Mouse (Mus musculus) neural tube, embryonic 11.5 days (tissue): ENCODE results near the gene Lrrfip1. TPM values are rescaled to one million over a fixed set of nuclear protein-coding genes. Genes with fewer than 3 reads are reported as not detected.

Experiments
- ATAC-seq: fragments of 200-750 bp; cut with Nextera tagmentation; 2 replicates; pipeline ENCODE4 v1.8.0; 2017; ENCODE audit warnings: moderate number of reproducible peaks, mild to moderate bottlenecking, moderate TSS enrichment, moderate library complexity; ENCODE audit not compliant: insufficient read depth, low FRiP score, low TSS enrichment
- DNase-seq: peaks from one replicate; pipeline ENCODE4 v3.0.0-alpha.2; 2015; ENCODE audit warnings: low spot score
- H3K27ac ChIP-seq: fragments of 300-500 bp; sonication (generic); 2 replicates; pipeline ENCODE4 v1.5.1; 2014; ENCODE audit warnings: low read depth, mild to moderate bottlenecking, low read length
- H3K27me3 ChIP-seq: fragments of 300-500 bp; sonication (generic); 2 replicates; pipeline ENCODE4 v1.6.1; 2014; ENCODE audit warnings: mild to moderate bottlenecking, low read length, mixed read lengths; ENCODE audit not compliant: control insufficient read depth, insufficient read depth
- H3K36me3 ChIP-seq: fragments of 300-500 bp; sonication (generic); 2 replicates; pipeline ENCODE4 v1.6.1; 2014; ENCODE audit warnings: mild to moderate bottlenecking, low read length, moderate library complexity, mixed read lengths; ENCODE audit not compliant: control insufficient read depth, insufficient read depth
- H3K4me1 ChIP-seq: fragments of 300-500 bp; sonication (generic); 2 replicates; pipeline ENCODE4 v1.6.1; 2014; ENCODE audit warnings: low read length, mixed read lengths; ENCODE audit not compliant: control insufficient read depth, insufficient read depth
- H3K4me2 ChIP-seq: fragments of 300-500 bp; sonication (generic); 2 replicates; pipeline ENCODE4 v1.6.1; 2014; ENCODE audit warnings: low read depth, mild to moderate bottlenecking, moderate library complexity
- H3K4me3 ChIP-seq: fragments of 300-500 bp; sonication (generic); 2 replicates; pipeline ENCODE4 v1.5.1; 2014; ENCODE audit warnings: low read depth, low read length
- H3K9ac ChIP-seq: fragments of 300-500 bp; sonication (generic); 2 replicates; pipeline ENCODE4 v1.6.1; 2014; ENCODE audit warnings: mild to moderate bottlenecking, low read length
- H3K9me3 ChIP-seq: fragments of 300-500 bp; sonication (generic); 2 replicates; pipeline ENCODE4 v1.6.1; 2016; ENCODE audit warnings: low read length; ENCODE audit not compliant: control insufficient read depth
- WGBS: fragments of 180-500 bp; shearing (Covaris S2); extraction: QIAGEN DNeasy Blood & Tissue Kit; methylation state at CpG from one replicate; pipeline ENCODE4 v1.1.7; 2014; 5-methylcytosine and 5-hydroxymethylcytosine counted together
- polyA plus RNA-seq: library from polyadenylated mRNA; unstranded; fragments of >200 nt; fragmentation: Nextera tagmentation; extraction: Ambion mirVana; gene quantifications from 2 replicates; pipeline ENCODE4 v1.2.1, GENCODE M21; 2014

Gene Lrrfip1
- polyA plus RNA-seq, 1 experiment from 2014 or later: 26.9 TPM

DNA sequence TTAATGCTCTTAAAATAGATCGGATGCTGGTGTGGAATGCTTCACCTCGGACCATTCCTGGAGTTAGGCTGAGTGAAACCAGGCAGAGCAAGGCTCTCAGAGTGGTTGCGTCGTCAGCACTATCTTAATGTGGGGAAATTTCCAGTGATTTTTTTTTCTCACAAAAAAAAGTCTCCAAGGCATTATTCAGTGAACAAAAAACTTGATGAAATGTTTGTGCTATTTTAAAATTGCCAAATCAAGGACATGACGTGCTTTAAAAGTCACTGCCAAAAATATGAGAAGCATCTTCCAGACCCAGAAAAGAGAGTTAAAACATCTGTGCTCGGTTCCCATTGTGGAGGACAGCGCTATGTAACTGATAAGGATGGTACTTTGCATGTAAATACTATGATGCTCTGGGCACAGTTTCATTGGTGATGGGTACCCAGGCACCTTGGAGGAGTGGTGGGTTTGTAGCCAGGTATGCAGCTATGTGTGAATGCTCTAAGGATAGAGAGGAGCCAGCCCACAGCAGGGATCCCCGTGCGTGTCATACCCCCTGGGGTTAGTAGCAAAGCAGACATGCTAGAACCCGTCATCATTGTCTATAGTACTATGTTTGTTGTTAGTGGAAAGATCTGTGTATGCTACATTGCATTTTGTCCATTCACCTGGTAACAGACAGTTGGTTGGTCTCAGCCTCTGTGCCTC lies 17.8 kb upstream of the Lrrfip1 start:
- no peak overlapping the region for H3K4me2 ChIP-seq
- H3K36me3 ChIP-seq: no peaks in the 10 kb centered on the region
- H3K27me3 ChIP-seq: no peaks in the 10 kb centered on the region
- DNase-seq (no peak), ATAC-seq (no peak)
- 87% methylated on average over 10 of the region's 10 CpGs for WGBS
- H3K9me3 ChIP-seq: no peaks in the 10 kb centered on the region
- H3K4me1 ChIP-seq: peaks cover 3% of the 10 kb centered on the region
- H3K9ac ChIP-seq: no peak overlapping the region
- H3K27ac ChIP-seq: no peak overlapping the region
- H3K4me3 ChIP-seq: no peak overlapping the region

DNA sequence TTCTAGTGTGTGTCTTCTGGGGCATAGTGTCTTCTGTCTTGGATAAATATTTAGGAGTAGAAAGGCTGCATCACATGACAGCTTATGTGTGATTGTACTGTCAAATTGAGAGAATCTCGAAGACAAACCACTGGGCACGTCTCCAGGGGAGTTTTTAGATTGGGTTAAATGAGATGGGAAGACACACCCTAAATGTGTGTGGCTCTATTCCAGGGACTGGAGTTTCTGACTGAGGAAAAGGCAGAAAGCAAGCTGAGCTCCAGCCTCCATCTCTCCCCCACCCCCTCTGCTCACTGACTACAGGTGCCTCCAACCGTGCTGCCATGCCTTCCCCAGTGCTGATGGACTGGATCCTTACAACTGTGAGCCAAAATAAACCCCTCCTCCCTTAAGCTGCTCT lies 17.2 kb upstream of the Lrrfip1 start:
- no peak for DNase-seq
- Histone ChIP-seq H3K36me3 (no peaks in the 10 kb centered on the region), H3K9ac (no peak overlapping the region), H3K27me3 (no peaks in the 10 kb centered on the region), H3K9me3 (no peaks in the 10 kb centered on the region), H3K27ac (no peak overlapping the region), H3K4me1 (no peaks in the 10 kb centered on the region), H3K4me3 (no peak overlapping the region), H3K4me2 (no peak overlapping the region)
- WGBS: 80% methylated on average over 3 of the region's 3 CpGs
- no peak for ATAC-seq

DNA sequence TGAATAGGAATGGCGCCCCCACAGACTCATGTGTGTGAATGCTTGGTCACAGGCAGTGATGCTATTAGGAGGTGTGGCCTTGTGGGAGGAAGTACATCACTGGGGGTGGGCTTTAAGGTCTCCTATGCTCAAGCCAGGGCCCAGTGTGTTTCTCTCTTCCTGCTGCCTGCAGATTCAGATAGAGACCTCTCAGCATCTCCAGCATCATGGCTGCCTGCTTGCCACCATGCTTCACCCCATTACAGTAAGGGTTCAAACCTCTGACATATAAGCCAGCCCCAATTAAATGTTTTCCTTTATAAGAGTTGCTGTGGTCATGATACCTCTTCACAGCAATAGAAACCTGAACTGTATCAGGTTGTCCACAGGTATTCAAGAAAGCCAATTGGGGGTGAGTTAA lies 2.6 kb upstream of the Lrrfip1 start:
- H3K4me1 ChIP-seq: peaks cover 11% of the 10 kb centered on the region
- H3K27me3 ChIP-seq: no peaks in the 10 kb centered on the region
- 89% methylated on average over 1 of the region's 1 CpGs for WGBS
- no peak overlapping the region for H3K4me3 ChIP-seq
- H3K9me3 ChIP-seq: no peaks in the 10 kb centered on the region
- no peak for ATAC-seq
- no peak for DNase-seq
- no peaks in the 10 kb centered on the region for H3K36me3 ChIP-seq
- H3K9ac ChIP-seq: no peak overlapping the region
- no peak overlapping the region for H3K27ac ChIP-seq
- H3K4me2 ChIP-seq: no peak overlapping the region

DNA sequence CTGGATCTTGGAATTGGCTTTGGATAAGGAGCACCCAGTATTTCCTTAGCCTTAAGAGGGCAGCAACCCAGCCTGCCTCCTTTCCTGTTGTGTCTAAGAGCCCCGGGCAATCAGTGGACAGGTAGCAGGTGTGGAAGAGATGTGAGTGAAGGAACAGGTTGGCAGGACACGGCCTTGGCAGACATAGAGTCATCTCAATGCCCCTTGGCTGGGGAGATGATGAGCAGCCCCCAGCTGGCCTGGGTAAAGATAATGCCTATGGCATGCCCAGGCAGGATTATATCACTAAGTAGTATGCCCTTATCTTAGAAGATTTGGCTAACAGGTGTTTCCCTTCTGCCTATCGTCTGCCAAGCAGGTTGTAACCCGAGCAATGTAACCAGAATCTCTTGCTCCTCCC lies 1.4 kb upstream of the Lrrfip1 start:
- Histone ChIP-seq H3K27ac (no peak overlapping the region), H3K36me3 (no peaks in the 10 kb centered on the region), H3K4me2 (no peak overlapping the region), H3K4me3 (no peak overlapping the region), H3K4me1 (peaks cover 11% of the 10 kb centered on the region), H3K27me3 (no peaks in the 10 kb centered on the region), H3K9me3 (no peaks in the 10 kb centered on the region), H3K9ac (no peak overlapping the region)
- WGBS: 76% methylated on average over 4 of the region's 4 CpGs
- DNase-seq (no peak), ATAC-seq (no peak)

DNA sequence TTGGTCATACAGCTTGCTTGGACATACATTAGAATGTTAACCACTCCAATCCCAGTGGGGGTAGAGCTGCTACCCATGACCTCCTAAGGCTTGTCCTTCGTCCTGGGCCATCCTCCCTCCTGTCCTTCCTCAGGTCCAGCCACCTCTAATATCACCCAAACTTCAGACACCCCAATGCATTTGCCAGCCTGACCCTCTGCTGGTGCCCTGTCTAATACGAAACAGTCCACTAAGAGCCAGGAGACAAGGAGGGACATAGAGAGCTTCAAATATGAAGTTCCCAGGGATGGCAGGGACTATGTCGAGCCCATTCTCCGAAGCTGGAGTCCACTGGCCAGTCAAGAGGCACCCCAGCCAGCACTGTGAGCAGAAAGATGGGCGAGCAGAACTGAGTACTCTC lies 896 bp upstream of the Lrrfip1 start:
- 87% methylated on average over 5 of the region's 5 CpGs for WGBS
- no peaks in the 10 kb centered on the region for H3K36me3 ChIP-seq
- ATAC-seq: no peak
- no peak overlapping the region for H3K9ac ChIP-seq
- H3K9me3 ChIP-seq: no peaks in the 10 kb centered on the region
- H3K27me3 ChIP-seq: no peaks in the 10 kb centered on the region
- peaks cover 11% of the 10 kb centered on the region for H3K4me1 ChIP-seq
- DNase-seq: no peak
- H3K4me2 ChIP-seq: no peak overlapping the region
- no peak overlapping the region for H3K4me3 ChIP-seq
- H3K27ac ChIP-seq: no peak overlapping the region

DNA sequence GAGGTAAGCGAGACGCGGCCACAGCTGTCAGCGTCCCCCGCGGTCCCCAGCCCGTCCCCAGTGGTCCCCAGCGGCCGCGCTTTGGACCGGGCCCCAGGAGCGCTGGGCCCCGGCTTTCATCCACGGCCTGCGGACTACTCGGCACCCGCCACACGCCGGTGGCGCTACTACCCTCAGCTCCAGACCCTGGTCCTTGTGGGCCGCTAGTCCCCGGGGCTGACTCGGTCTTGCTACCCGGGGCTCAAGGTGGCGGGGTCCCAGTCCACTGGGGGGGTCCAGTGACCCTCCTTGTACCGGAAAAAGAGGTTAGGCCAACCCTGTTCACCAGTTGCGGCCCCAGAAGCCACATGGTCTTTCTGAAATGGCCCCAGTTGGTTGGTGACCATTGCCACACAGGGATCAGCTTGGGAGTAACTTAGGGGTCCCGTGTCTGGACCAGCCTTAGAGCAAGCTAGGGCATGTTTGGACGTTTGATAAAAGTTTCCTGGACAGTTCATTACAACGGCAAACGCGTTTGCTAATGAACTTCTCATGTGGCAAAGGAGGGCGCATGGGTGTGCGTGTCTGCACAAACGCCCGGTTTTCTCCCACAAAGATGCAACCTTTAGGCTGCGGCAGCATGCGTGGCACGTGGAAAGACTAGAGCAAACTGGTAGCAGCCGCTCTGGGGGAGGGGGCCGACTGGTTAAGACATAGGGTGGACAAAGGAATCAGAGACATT lies 514 bp downstream of the Lrrfip1 start:
- no peaks in the 10 kb centered on the region for H3K36me3 ChIP-seq
- peak overlapping the region; percentile 98 for H3K4me2 ChIP-seq
- peak; percentile 70 for ATAC-seq
- no peaks in the 10 kb centered on the region for H3K27me3 ChIP-seq
- peaks cover 11% of the 10 kb centered on the region for H3K4me1 ChIP-seq
- H3K4me3 ChIP-seq: peak overlapping the region; percentile 62
- H3K9ac ChIP-seq: peak overlapping the region; percentile 70
- no peaks in the 10 kb centered on the region for H3K9me3 ChIP-seq
- H3K27ac ChIP-seq: no peak overlapping the region
- 2% methylated on average over 39 of the region's 41 CpGs for WGBS
- DNase-seq: peak; percentile 68

DNA sequence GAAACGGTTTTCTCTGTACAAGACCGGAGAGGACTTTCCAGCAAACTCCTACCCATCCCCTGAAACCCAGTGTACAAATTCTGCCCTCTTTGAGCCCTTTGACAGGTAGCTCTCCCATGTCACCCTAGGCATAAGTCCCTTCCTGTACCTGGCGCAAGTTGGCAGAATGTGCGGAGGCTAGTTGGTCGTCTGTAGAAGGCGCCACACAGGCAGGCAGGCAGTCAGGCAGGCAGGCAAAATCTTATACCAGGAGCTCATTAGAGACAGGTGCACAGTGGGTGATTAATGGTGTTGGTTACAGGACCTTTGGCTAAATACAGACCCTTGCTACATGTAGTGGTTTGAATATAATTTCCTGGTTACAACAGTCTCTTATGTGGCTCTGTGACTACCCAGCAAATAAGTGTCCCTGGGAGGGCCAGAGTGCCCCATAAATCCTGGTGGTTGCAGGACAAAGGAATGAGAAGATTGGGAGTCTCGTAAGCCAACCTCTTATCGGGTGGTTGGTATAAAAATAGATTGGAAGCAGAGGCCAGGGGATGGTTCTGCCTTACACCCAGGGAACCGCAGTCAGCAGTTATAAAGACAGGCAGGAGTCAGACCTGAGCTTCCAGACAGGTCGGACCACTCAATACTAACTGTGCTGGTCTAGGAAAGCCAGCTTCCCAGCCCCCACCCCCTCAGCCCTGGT lies 1.5 kb downstream of the Lrrfip1 start:
- peaks cover 11% of the 10 kb centered on the region for H3K4me1 ChIP-seq
- no peaks in the 10 kb centered on the region for H3K36me3 ChIP-seq
- H3K27ac ChIP-seq: no peak overlapping the region
- H3K4me3 ChIP-seq: no peak overlapping the region; the same call in 1 of the 2 replicates
- DNase-seq (no peak), ATAC-seq (no peak; the same call in 1 of the 2 replicates)
- H3K9ac ChIP-seq: no peak overlapping the region
- H3K4me2 ChIP-seq: peak overlapping the region; percentile 98; the same call in 1 of the 2 replicates
- 71% methylated on average over 10 of the region's 10 CpGs for WGBS
- no peaks in the 10 kb centered on the region for H3K27me3 ChIP-seq
- no peaks in the 10 kb centered on the region for H3K9me3 ChIP-seq

DNA sequence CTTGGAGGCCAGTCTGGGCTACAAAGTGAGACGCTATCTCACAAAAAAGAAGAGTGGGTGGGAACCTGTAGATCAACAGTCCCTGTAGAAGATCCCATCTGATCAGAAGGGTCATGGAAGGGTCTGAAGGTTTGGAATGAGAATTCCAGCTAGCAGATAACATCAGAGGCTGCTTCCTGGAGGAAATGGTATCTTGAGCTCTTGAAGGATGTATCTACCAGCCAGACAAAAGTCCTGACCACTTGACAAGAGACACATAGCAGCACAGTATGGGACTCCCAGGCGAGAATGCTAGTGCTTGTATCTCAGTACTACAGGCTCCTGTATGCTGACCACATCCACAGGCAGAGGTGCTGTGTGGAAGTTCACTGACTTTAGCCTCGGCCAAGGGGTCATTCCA lies 2.6 kb downstream of the Lrrfip1 start:
- no peak overlapping the region for H3K4me3 ChIP-seq
- no peaks in the 10 kb centered on the region for H3K36me3 ChIP-seq
- peaks cover 11% of the 10 kb centered on the region for H3K4me1 ChIP-seq
- no peak overlapping the region for H3K4me2 ChIP-seq
- H3K9me3 ChIP-seq: no peaks in the 10 kb centered on the region
- H3K27ac ChIP-seq: no peak overlapping the region
- WGBS: 87% methylated on average over 3 of the region's 3 CpGs
- no peak overlapping the region for H3K9ac ChIP-seq
- no peaks in the 10 kb centered on the region for H3K27me3 ChIP-seq
- no peak for ATAC-seq
- DNase-seq: no peak
